Mouse (Mus musculus): ENCODE results near the gene Stam.
"Not testable (repeated sequence)": the region's sequence is repeated elsewhere in the genome, so short reads cannot be mapped to it uniquely, and the experiment has no call there.

The Stam gene

DNA sequence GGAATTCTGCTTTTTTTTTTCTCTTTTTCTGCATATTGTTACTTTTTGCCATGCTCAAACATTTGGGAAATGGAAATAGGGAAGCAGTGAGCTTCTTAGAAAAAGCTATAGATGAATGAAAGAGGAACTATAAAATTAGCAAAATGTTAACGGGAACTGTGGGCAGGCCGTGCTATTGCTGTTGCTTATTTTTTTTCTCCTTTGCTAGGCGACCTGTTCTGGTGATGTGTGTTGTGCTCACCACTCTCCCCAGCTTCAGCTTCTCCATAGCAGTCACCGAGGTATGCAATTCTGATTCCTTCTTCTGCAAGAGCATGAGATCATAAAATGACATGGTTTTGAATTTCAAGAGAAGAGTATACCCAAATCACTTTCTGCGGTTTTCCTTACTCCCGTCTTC lies 118.1 kb downstream of the Stam start:
- no peak for DNase-seq (ENCODE audit: low spot score in 2 of 2)

DNA sequence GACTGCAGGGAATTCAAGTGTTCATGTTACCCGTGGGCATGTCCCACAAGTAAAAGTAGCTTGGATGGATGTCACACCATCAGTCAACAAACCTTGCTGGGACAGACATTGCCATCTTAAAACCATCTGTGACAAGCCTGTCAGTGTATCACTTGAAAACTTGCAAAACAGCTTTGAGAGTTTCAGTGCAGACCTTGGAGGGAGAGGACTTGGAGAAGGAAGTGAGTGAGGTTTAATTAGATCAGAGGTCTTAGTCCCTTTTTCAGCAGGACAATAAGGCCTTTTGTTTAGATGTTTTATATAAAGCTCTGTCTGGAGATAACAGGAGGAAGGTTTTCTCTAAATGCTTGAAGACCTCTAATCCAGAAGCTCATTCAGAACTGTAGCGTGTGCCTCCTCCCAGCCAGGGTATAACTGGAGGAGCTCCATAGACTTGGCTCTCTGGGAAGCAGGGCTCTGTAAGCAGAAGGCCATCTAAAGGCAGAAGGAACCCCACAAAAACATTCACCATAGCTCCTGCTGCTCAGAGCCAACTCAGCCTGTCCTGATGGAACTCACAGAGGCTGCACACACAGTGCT lies 124.5 kb downstream of the Stam start:
- not testable (repeated sequence) for DNase-seq (ENCODE audit: low spot score in 2 of 2)

Data from frontal cortex, postnatal 36 days (tissue).